Mouse (Mus musculus): ENCODE results near the gene Pacrg. TPM values are rescaled to one million over a fixed set of nuclear protein-coding genes. Genes with fewer than 3 reads are reported as not detected.

Gene Pacrg
- total and polyA plus RNA-seq, 3 experiments: not detected

GRCm38 (mm10) chr17:10416101-10416500 lies 424.0 kb downstream of the Pacrg start:
- Histone ChIP-seq H3K79me2 (replicated peaks; ENCODE audit: control insufficient read depth, extremely low read depth, insufficient read depth, poor library complexity, severe bottlenecking) (no peaks in the 10 kb centered on the region), H3K4me2 (ENCODE audit: insufficient read depth, low read depth, poor library complexity, severe bottlenecking) (no peak overlapping the region), H3K27ac (ENCODE audit: insufficient read depth, low read depth) (no peak overlapping the region), H3K27me3 (replicated peaks) (no peaks in the 10 kb centered on the region), H3K4me1 (ENCODE audit: control insufficient read depth in 1 of 2, insufficient read depth in 2 of 2) (no peaks in the 10 kb centered on the region), H3K36me3 (replicated peaks in 1 of 2; ENCODE audit: control insufficient read depth in 1 of 2, insufficient read depth in 1 of 2, low read length in 1 of 2) (no peaks in the 10 kb centered on the region), H3K9ac (ENCODE audit: insufficient read depth, low read depth) (no peak overlapping the region), H3K9me3 (replicated peaks; ENCODE audit: low read length) (no peaks in the 10 kb centered on the region), H3K4me3 (replicated peaks in 1 of 3; ENCODE audit: low read depth in 2 of 3, low read length in 2 of 3, poor library complexity in 1 of 3) (no peak overlapping the region)
- TF ChIP-seq TCF12 (IDR thresholded peaks at IDR 0.05; ENCODE audit: low read depth, low read length): no peak
- no peak for TF ChIP-seq EP300 (IDR thresholded peaks at IDR 0.05; ENCODE audit: low read length)
- TF ChIP-seq HCFC1 (IDR thresholded peaks at IDR 0.05; ENCODE audit: low read depth, low read length): no peak
- no peak for TF ChIP-seq JUN (IDR thresholded peaks at IDR 0.05; ENCODE audit: insufficient read depth, low read depth, low read length)
- TF ChIP-seq ZKSCAN1 (IDR thresholded peaks at IDR 0.05; ENCODE audit: borderline replicate concordance, low read depth, low read length): no peak
- no peak for TF ChIP-seq KAT2A (IDR thresholded peaks at IDR 0.05; ENCODE audit: insufficient replicate concordance, low read length)
- in situ Hi-C loops (cut with MboI; ENCODE audit: low pct_ligation_motif_present, low pct_unique_long_range_greater_than_20kb, low sequenced_read_pairs) (no loop called here), dilution Hi-C loops (cut with MboI; ENCODE audit: extremely low pct_ligation_motif_present, extremely low pct_unique_long_range_greater_than_20kb, low sequenced_read_pairs) (no loop called here)
- DNase-seq (ENCODE audit: extremely low read depth): no peak

- no peaks in the 10 kb centered on the region for H3K4me1 ChIP-seq (ENCODE audit: control insufficient read depth in 1 of 2, insufficient read depth in 2 of 2)
- H3K9ac ChIP-seq (ENCODE audit: insufficient read depth, low read depth): no peak overlapping the region
- no peaks in the 10 kb centered on the region for H3K36me3 ChIP-seq (replicated peaks in 1 of 2; ENCODE audit: control insufficient read depth in 1 of 2, insufficient read depth in 1 of 2, low read length in 1 of 2)
- H3K4me2 ChIP-seq (ENCODE audit: insufficient read depth, low read depth, poor library complexity, severe bottlenecking): no peak overlapping the region
- in situ Hi-C loops (cut with MboI; ENCODE audit: low pct_ligation_motif_present, low pct_unique_long_range_greater_than_20kb, low sequenced_read_pairs): no loop called here
- no peaks in the 10 kb centered on the region for H3K27me3 ChIP-seq (replicated peaks)
- no peak for DNase-seq (ENCODE audit: extremely low read depth)
- dilution Hi-C loops (cut with MboI; ENCODE audit: extremely low pct_ligation_motif_present, extremely low pct_unique_long_range_greater_than_20kb, low sequenced_read_pairs): no loop called here
- H3K4me3 ChIP-seq (replicated peaks in 1 of 3; ENCODE audit: low read depth in 2 of 3, low read length in 2 of 3, poor library complexity in 1 of 3): no peak overlapping the region
- no peaks in the 10 kb centered on the region for H3K9me3 ChIP-seq (replicated peaks; ENCODE audit: low read length)
- TF ChIP-seq SIN3A (IDR thresholded peaks at IDR 0.05; ENCODE audit: low read length) (no peak), POLR2AphosphoS2 (IDR thresholded peaks at IDR 0.05; ENCODE audit: low read depth, low read length) (no peak), CHD2 (IDR thresholded peaks at IDR 0.05; ENCODE audit: low read length) (no peak), RCOR1 (conservative IDR thresholded peaks at IDR 0.05; ENCODE audit: low read depth, low read length) (no peak), ZMIZ1 (IDR thresholded peaks at IDR 0.05; ENCODE audit: low read depth, low read length) (no peak), MAX (IDR thresholded peaks at IDR 0.05; ENCODE audit: low read length) (no peak), RAD21 (IDR thresholded peaks at IDR 0.05; ENCODE audit: low read depth, low read length) (no peak)
- H3K79me2 ChIP-seq (replicated peaks; ENCODE audit: control insufficient read depth, extremely low read depth, insufficient read depth, poor library complexity, severe bottlenecking): no peaks in the 10 kb centered on the region
- no peak overlapping the region for H3K27ac ChIP-seq (ENCODE audit: insufficient read depth, low read depth)
Measured at GRCm38 (mm10) chr17:10414383-10414782, 425.7 kb downstream of the Pacrg start.

GRCm38 (mm10) chr17:10413870-10414269 lies 426.2 kb downstream of the Pacrg start:
- Histone ChIP-seq H3K79me2 (replicated peaks; ENCODE audit: control insufficient read depth, extremely low read depth, insufficient read depth, poor library complexity, severe bottlenecking) (no peaks in the 10 kb centered on the region), H3K27me3 (replicated peaks) (no peaks in the 10 kb centered on the region), H3K4me2 (ENCODE audit: insufficient read depth, low read depth, poor library complexity, severe bottlenecking) (no peak overlapping the region), H3K4me1 (ENCODE audit: control insufficient read depth in 1 of 2, insufficient read depth in 2 of 2) (no peaks in the 10 kb centered on the region), H3K9me3 (replicated peaks; ENCODE audit: low read length) (no peaks in the 10 kb centered on the region), H3K4me3 (replicated peaks in 1 of 3; ENCODE audit: low read depth in 2 of 3, low read length in 2 of 3, poor library complexity in 1 of 3) (no peak overlapping the region), H3K9ac (ENCODE audit: insufficient read depth, low read depth) (no peak overlapping the region), H3K36me3 (replicated peaks in 1 of 2; ENCODE audit: control insufficient read depth in 1 of 2, insufficient read depth in 1 of 2, low read length in 1 of 2) (no peaks in the 10 kb centered on the region), H3K27ac (ENCODE audit: insufficient read depth, low read depth) (no peak overlapping the region)
- in situ Hi-C loops (cut with MboI; ENCODE audit: low pct_ligation_motif_present, low pct_unique_long_range_greater_than_20kb, low sequenced_read_pairs): no loop called here
- dilution Hi-C loops (cut with MboI; ENCODE audit: extremely low pct_ligation_motif_present, extremely low pct_unique_long_range_greater_than_20kb, low sequenced_read_pairs): no loop called here
- TF ChIP-seq EP300 (IDR thresholded peaks at IDR 0.05; ENCODE audit: low read length) (no peak), CHD2 (IDR thresholded peaks at IDR 0.05; ENCODE audit: low read length) (no peak), USF2 (conservative IDR thresholded peaks at IDR 0.05; ENCODE audit: low read depth, low read length) (no peak), USF1 (IDR thresholded peaks at IDR 0.05; ENCODE audit: low read depth, low read length) (no peak), MAFK (IDR thresholded peaks at IDR 0.05; ENCODE audit: insufficient replicate concordance, low read length) (no peak), CHD1 (IDR thresholded peaks at IDR 0.05; ENCODE audit: low read depth, low read length) (no peak), JUN (IDR thresholded peaks at IDR 0.05; ENCODE audit: insufficient read depth, low read depth, low read length) (no peak), NELFE (IDR thresholded peaks at IDR 0.05; ENCODE audit: low read depth, low read length) (no peak), SMC3 (IDR thresholded peaks at IDR 0.05; ENCODE audit: low read depth, low read length) (no peak), MXI1 (IDR thresholded peaks at IDR 0.05; ENCODE audit: low read depth, low read length) (no peak), ETS1 (conservative IDR thresholded peaks at IDR 0.05; ENCODE audit: low read depth, low read length) (no peak), MAX (IDR thresholded peaks at IDR 0.05; ENCODE audit: low read length) (no peak)
- DNase-seq (ENCODE audit: extremely low read depth): no peak
